Mouse (Mus musculus) myocyte (in vitro differentiated cells): ENCODE data around the gene Commd1.

ENCODE experiments used
- MYOG ChIP-seq, 3 experiments: IDR thresholded peaks; one replicate each; pipeline ENCODE4 v1.6.1; 2011; ENCODE audit warnings: control low read depth in 2 of 3, low read depth in 2 of 3, mild to moderate bottlenecking in 2 of 3; ENCODE audit not compliant: insufficient read length in 2 of 3, control insufficient read depth in 1 of 3, insufficient read depth in 1 of 3
- SRF ChIP-seq: IDR thresholded peaks from one replicate; pipeline ENCODE4 v1.6.1; 2011; ENCODE audit warnings: low read depth; ENCODE audit not compliant: control insufficient read depth, insufficient read length
- USF1 ChIP-seq: IDR thresholded peaks from one replicate; pipeline ENCODE4 v1.6.1; 2011; ENCODE audit warnings: low read depth, mild to moderate bottlenecking, control low read depth, moderate library complexity

GRCm38 (mm10) chr11:22990393-22991126, 8.4 kb upstream of the Commd1 start, which contains the start of gene Cct4:
- TF ChIP-seq MYOG (IDR thresholded peaks at IDR 0.05; ENCODE audit: control insufficient read depth in 1 of 3, insufficient read depth in 1 of 3, insufficient read length in 2 of 3, low read depth in 2 of 3), result peak in 1 of 3 experiments; percentile 27
- TF ChIP-seq USF1, result no peak
- peak; percentile 86 for TF ChIP-seq SRF
